Mouse (Mus musculus) spleen, adult 18-20 months (tissue): ENCODE data around the gene Csnk2a1.
"Not testable (repeated sequence)": the region's sequence is repeated elsewhere in the genome, so short reads cannot be mapped to it uniquely, and the experiment has no call there.

ENCODE experiments used
- DNase-seq, 2 experiments: peaks; one replicate each; pipeline ENCODE4 v3.0.0; 2022; ENCODE audit warnings: mixed read lengths in 2 of 2

Csnk2a1 gene

DNA sequence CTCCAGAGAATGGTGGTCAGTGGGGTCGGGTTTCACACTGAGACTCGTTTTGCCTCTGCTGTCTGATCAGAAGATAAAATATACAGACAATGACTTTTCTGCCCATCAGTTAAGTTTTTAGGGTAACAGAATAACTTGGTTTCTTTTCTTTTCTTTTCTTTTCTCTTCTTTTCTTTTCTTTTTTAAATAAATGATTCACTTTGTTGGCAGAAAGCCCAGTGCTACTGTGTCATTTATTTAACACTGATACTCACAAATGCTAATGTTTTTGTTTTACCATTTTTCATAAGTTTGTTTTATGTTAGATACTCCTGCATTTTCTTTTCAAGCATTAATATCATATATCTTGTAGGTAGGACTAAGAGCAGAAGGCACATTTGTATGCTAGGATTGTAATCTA, 13.9 kb downstream of the Csnk2a1 start:
- DNase-seq, result no peak

DNA sequence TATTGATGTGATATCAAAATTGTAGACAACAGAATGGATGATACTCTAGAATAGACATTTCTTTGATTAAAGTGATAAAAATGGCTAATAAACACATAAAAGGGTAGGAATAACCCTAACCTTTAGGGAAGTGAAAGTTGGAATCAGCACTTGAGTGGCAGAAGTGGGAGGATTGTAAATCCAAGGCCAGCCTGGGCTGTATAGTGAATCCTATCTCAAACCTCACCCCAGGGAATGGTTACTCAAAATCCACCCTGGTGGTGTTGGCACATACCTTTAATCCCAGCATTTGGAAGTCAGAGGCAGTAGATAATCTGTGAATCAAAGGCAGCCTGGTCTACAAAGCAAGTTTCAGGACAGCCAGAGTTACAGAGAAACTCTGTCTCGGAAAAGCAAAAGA, 20.6 kb downstream of the Csnk2a1 start:
- no peak for DNase-seq

DNA sequence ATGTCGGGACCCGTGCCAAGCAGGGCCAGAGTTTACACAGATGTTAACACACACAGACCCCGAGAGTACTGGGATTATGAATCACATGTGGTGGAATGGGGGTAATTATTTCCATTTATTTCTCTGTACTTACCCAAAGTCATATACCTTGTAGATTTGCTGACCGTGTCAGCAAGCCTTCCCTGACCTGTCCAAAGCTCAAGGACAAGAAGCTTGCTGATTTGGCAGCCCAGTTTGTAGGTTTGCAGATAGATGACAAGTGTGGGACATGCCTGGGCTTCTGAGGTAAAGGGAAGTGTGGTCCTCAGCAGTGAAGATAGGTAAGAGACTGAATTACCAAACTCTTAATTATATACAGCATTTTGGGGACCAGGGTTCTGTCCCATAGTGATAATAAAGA, 23.9 kb downstream of the Csnk2a1 start:
- DNase-seq, result no peak

DNA sequence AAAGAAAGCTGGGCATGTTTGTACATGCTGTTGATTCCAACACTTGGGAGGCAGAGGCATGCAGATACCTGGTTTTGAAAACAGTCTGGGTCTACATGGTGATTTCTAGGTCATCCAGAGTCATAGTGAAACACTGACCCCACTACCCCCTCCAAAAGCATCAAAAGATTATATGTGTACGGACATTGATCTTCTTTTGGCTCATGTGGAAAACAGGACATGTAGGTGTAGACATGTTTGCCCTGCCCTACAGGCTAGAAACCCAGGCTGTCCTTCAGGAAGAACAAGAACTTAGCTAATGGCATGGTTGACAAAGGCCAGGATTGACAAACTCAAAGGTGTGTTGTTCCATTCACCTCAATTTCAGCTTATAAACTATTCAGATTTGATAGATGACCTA, 33.1 kb downstream of the Csnk2a1 start:
- no peak for DNase-seq

DNA sequence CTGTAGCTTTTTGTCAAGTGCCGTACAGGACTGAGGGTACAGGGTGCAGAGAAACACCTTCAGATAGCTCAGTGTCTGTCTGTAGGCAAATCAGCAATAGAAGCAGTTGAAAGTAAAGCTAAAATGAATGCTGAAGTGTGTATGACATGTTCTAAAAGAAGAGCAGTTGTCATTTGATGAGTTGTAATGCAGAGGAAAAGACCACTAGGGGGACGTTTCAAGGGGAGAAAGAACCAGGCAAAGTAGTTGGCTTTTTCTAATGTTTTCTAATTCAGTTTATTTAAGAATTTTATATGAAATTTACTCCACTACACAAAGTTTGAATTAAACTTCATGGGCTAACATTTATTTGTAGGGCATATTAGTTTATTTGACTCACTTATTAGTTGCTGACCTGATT, 47.0 kb downstream of the Csnk2a1 start:
- DNase-seq, result no peak

- no peak for DNase-seq
Measured at GRCm38 (mm10) chr2:152281407-152281806, 54.8 kb downstream of the Csnk2a1 start.

- DNase-seq, result no peak
Measured at GRCm38 (mm10) chr2:152287560-152287959, 60.9 kb downstream of the Csnk2a1 start.

DNA sequence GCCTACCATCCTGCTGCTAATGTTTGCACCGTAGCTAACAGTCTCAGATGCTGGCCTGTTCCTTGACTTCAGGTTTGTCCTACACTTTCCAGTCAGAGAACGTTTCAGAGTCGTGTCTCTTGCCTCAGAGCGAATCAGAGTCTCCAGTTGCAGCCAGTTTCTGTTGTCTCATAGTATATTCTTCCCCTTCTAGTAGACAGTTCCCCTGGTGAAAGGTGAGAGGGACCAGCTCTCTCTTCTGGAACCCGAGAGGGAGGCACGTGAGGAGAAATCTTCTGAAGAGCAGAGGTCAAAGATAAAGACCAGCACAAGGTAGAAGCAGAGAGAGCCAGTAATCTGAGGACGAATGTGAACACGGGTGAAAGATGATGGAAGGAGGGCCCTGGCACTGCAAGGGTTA, 61.4 kb downstream of the Csnk2a1 start:
- no peak for DNase-seq

- not testable (repeated sequence) for DNase-seq
Measured at GRCm38 (mm10) chr2:152289623-152290022, 63.0 kb downstream of the Csnk2a1 start.

DNA sequence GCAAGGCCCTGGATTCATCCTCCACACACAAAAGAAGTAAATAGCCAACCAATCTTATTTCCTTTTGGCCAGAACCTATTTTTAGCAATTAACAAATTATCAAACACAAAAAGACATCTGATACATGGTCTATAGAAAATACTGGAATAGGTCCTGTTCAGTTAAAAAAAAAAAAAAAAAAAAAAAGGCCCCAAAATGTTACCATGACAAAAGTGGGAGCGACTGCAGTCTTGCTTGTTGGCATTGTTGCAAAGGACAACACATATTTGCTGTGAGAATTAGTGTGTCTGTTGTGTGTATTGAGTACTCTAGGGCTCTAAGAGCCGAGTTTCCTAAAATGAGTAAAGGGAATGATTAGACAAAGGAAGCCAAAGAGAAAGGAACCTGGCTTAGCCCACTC, 65.8 kb downstream of the Csnk2a1 start:
- no peak for DNase-seq

DNA sequence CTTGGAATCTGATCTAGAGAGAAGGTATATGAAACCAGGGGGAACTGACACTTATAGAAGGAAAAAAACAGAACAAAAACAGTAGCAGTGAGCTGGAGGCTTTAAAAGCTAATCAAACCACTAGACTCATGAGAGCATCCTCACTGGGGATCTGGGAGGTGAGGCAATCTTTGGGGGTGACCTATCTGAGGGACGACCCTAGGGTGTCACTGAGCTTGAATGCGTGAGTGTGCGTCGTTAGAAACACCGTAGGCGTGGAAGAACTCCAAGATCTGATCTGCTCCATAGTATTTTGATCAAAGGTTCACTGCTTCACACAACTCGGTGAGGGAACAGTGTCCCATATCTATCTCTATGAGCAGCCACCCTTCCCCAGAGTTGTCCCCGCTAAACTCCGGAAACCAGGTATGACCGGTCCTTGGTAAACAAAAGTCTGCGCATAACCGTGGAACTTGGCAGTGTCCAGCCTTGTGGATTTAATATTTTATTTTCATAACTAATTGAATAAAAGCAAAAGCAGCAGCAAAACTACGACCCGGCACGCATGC, 66.6 kb downstream of the Csnk2a1 start:
- DNase-seq, result no peak

DNA sequence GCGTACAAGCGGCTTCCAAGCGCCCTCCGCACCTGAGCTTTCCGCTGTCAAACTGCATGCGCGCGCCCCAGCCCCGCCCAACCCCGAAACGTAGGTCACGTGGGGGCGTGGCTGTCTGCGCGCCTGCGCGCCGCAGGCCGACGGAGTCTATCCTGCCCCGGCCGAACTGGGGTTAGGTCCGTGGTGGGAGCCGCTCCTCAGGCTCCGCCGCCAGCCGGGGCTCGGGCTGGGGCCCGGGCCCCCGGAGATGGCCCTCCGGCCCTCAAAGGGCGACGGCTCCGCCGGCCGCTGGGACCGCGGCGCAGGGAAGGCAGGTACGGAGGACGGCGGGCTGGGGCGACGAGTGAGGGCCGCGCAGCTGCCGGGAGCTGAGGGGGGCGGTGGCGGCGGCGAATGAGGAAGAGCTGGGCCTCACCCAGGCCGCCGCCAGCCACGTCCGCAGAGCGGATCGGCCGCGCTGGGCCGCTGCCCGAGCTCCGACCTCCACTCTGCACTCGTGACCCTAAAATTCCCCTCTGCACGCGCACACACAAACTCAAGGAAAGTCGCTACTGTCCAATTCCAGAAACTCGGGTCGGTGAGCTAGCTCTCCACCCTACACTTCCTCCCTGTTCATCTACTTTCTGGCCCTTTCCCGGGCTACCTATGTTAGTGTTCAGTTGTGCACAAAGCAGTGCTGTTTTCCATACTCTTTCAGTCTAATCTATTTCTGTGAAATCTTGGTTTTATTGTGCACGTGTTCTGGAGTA, 67.3 kb downstream of the Csnk2a1 start, which contains the start of gene Tbc1d20:
Gene Tbc1d20, plus strand, starts transcription at position 102 of the 749 bp plus-strand sequence.
- DNase-seq, result peak; percentile 87 to 92

DNA sequence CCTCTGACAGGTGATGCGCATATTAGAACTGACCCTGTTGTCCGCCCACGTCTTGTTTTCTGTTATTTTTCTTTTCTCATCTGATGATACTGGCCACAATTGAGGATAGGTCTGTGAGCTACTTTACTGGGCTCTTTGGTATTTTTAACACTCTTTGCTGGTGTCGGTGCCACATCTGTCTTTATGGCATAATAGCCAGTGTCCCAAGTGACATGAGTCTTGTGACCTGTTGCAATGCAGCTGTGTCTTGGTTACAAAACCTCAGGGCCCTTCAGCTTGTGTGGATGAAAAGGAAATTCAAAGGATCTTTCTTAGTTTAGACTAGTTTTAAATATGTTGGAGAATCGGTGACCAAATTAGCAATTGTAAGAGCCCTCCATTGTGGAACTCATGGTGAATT, 67.9 kb downstream of the Csnk2a1 start:
- DNase-seq, result no peak

DNA sequence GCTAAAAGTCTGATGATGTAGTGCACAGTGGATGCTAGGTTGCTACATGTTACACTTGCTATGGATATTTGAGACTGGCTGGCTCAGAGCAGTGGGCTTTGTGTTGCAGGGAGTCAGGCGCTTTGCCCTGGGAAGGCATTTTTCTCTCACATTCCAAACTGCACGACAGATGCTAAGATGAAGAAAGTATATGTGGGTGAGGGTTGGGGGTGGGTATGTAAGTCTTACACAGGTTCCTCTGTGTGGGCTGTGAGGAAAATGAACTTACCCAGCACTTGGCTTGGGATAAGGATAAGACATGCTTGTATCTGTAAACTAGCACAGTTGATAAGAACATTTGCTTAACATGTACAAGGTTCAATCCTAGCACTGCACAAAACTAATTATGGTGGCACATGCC, 76.2 kb downstream of the Csnk2a1 start:
- DNase-seq, result no peak

DNA sequence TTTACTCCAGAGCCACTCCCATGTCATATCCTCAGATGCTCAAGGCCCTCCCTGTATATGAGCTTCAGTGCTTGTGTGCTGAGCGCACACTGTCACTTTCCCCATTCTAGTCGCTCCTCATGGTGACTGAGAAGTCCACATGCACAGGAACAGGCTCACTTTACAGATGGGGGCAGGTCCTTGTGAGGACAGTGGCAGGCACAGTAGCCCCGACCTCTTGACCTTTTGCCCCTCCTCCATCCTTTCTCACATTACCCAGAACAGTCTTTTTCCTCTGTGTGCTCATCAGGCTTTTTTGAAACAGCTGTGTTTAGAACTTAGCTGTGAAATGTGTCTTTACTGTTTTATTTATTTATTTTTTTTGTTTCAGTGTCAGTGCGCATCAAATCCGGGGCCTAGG, 77.1 kb downstream of the Csnk2a1 start:
- DNase-seq, result no peak

GRCm38 (mm10) chr2:152305480-152305879, 78.8 kb downstream of the Csnk2a1 start:
- DNase-seq, result no peak

DNA sequence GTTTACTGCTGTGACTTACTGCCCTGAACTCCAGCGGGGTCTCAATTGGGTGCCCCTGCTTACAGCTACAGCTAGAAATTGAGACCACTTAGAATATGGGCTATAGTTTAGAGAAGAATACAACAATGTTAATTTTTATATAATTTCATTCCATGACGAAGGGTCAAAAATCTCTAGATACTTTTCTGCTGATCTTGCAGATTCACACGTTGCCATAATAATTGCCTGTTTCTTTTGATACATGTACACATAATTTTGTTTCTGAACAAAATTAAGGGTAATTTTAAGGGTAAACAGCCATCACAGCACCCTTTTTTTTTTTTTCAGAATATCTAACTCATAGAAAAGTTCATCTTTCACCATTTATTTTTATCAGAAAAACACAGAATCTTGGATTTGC, 80.5 kb downstream of the Csnk2a1 start:
- no peak for DNase-seq

GRCm38 (mm10) chr2:152312996-152313395, 86.4 kb downstream of the Csnk2a1 start:
- no peak for DNase-seq

DNA sequence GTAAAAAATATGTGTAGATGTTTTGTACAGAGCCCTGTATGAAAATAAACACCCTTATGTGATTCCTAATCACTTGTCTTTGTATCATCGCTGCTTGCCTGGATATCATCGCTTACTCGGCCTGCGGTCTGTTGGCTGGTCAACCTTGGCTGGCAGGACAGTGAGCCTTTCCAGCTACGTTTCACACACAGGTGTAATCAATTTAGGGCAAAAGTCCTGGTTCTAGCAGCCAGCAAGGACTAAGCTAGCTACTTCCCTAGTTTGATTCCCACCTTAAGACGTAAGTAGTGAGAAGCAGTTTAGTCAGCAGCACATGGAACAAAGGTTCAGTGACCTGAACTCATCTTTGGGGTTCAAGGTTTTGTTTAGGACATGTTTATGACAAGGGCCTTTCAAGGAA, 87.3 kb downstream of the Csnk2a1 start:
- no peak for DNase-seq

GRCm38 (mm10) chr2:152317054-152317453, 90.4 kb downstream of the Csnk2a1 start:
- DNase-seq, result no peak

DNA sequence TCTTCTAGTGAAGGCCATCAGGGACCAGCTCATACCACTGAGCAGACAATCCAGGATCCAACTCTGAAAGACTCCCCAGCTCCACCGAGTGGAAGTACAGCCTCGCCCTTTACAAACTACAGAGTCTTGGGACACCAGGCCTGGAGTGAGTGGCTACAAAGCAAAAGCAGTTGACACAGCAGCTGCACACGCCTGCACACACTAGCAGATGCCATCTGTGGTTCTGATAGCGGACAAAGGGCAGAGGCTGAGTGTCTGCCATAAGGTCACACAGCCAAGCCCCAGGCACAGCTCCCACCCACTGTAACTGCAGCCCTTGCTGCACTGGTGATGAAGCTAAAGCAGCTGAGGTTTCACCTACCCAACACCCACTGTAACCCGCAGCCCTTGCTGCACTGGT, 94.9 kb downstream of the Csnk2a1 start:
- no peak for DNase-seq

GRCm38 (mm10) chr2:152322198-152322597, 95.6 kb downstream of the Csnk2a1 start:
- no peak for DNase-seq

- no peak for DNase-seq
Measured at GRCm38 (mm10) chr2:152323971-152324370, 97.3 kb downstream of the Csnk2a1 start.

DNA sequence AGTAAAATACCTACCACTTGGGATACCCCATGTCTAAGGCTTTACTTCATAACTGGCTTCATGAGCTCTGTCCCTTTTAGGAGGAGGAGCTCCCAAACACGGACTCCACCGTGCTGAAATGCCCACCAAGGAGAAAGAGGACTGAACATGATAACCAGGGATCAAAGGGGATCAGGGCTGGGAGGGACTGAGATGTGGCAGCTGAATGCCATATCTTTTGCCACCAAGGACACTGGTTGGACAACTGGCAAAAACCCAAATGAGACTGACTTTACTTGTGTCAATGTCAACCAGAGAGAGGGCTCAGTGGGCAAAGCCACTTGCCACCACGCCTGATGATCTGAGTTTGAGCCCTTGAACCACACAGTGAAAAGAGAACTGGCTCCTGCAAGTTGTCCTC, 98.2 kb downstream of the Csnk2a1 start:
- no peak for DNase-seq

GRCm38 (mm10) chr2:152326157-152326556, 99.5 kb downstream of the Csnk2a1 start:
- no peak for DNase-seq
